Mouse (Mus musculus) small intestine, adult 2 months (tissue): ENCODE results near the gene Prnp.

Experiments
- CTCF ChIP-seq: fragments of 200-500 bp; IDR thresholded peaks from 2 replicates; pipeline ENCODE4 v1.5.1; 2012; ENCODE audit warnings: low read depth, mild to moderate bottlenecking, control low read depth, inconsistent platforms, low read length, moderate library complexity, mixed read lengths; ENCODE audit not compliant: insufficient replicate concordance, insufficient read length; ENCODE audit errors: extremely low read depth
- POLR2A ChIP-seq: fragments of 200-500 bp; IDR thresholded peaks from 2 replicates; pipeline ENCODE4 v1.6.1; 2012; ENCODE audit warnings: low read depth, mild to moderate bottlenecking, control low read depth, inconsistent platforms, low read length, moderate library complexity

DNA sequence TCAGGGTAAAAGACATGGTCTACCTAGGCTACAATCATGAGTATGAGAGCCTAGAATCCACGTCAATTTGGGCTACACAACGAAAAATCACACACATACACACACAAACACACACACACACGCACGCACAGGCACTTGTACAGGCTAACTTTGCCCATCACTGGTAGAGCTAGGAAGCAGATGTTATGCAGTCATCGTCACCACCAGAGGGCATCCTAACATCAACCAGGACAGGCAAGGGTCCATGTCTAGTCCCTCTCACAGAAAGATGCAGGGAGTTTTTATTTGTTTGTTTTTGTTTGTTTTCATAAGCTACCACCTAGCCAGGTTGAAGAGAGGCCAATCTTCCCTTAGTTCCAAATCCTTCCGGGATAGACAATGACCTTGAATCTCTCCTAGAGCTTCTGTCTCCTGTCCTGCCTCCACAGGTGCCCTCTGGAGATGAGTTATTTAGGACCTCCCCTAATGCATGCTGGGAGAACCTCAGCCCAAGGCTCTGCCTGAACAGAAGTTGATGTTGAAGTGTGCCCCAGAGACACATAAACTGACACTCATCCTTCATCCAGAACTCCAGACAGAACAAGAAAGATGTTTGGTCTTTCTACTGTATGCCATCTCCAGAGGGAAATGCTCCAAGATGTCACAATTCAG, 72.9 kb downstream of the Prnp start:
- TF ChIP-seq POLR2A, result no peak
- TF ChIP-seq CTCF, result peak; percentile 61; the same call in 1 of the 2 replicates
